Mouse (Mus musculus) megakaryocyte-erythroid progenitor cell, adult 5 weeks (primary cell): Measurements from ENCODE around the gene Klhl33. TPM values are rescaled to one million over a fixed set of nuclear protein-coding genes. Genes with fewer than 3 reads are reported as not detected.

Experiments used
- polyA plus RNA-seq: library from polyadenylated mRNA; stranded (reverse); fragments of >175 nt; gene quantifications from 2 replicates; pipeline ENCODE4 v1.2.3, GENCODE M21; 2012

Gene Klhl33
- polyA plus RNA-seq: 0.05 and 0.17 TPM in 2 replicates

GRCm38 (mm10) chr14:50897374-50897765 lies at the start of gene Klhl33:
TSS of gene Klhl33 (minus strand) at chr14:50897507.

DNA sequence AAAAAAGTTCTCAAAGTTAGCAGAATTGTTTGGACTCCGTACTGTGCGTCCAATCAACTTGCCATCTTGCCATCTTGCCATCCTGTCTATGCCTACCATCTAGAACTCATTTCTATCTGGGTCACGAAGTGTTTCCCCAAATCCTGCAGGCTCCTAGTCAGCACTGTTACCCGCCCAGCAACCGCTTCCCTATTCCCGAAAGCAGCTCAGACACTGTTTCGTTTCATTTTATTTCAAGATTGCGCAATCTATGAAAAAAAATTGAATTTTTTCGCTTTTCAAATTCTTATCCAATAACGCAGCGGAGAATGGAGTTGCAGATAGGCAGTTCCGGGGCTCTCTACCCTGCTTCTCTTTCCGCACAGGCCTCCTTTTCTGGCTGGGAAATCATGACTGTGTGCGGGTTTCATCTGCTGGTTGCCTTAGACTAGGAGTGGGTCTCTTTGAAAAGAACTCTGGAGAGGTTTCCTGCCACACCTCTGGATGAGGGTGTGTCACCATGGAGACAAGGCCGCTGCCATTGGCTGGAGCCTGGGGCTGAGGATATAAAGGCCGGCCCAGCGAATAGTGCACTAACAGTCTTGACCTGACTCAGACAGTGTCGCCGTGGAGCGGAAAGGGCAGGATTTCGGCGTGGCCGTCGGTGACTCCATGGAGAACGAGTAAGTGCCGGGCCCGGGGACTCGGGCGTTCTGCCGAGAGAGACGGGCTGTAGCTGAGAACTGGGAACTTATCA lies 46.8 kb upstream of the Klhl33 start, which contains the start of gene Gm49342:
TSS of gene Gm49342 (plus strand) at position 586 of the 736 bp plus-strand sequence.

DNA sequence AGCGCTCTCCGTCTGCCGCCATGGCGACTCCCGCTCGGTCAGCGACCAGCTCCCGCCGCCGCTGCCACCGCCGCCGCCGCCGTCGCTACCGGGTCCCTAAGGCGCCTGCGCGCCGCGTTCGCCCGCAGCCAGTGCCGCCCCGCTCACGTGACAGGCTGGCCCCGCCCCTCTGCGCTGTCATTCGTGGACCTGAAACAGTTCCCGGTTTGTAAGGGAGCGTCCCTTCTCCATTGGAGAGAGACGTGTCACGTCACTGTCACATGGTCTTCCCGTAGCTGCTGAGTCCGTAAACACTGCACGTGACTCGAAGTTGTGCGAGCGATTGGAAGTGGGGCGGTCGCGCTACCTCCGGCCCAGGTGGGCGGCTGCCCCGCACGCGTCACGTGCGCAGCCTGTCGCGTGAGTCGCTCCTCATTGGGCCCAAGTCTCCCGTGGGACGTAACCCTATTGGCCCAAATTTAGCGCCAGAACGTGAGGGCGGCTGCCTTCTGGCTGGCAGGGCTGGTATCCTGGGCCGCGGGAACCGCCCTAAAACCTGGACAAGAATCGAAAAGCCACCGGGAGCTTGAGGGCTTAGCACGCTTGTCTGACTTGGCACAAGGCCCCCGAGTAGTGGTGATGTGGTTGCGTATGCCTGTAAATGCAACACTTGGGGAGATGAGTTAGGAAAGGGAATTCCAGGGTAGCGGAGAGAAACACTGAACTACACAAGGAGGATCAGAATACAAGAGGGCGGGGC lies 33.6 kb upstream of the Klhl33 start, which contains the start of the genes Pip4p1 and Pnp:
TSS of gene Pip4p1 (minus strand) at position 103 of the 739 bp plus-strand sequence.
TSS of gene Pnp (plus strand) at position 329 of the 739 bp plus-strand sequence.

GRCm38 (mm10) chr14:50924281-50925064 lies 27.2 kb upstream of the Klhl33 start, which contains the start of the genes Osgep and Apex1:
TSS of gene Osgep (minus strand) at chr14:50924893.
TSS of gene Apex1 (plus strand) at chr14:50924968.

DNA sequence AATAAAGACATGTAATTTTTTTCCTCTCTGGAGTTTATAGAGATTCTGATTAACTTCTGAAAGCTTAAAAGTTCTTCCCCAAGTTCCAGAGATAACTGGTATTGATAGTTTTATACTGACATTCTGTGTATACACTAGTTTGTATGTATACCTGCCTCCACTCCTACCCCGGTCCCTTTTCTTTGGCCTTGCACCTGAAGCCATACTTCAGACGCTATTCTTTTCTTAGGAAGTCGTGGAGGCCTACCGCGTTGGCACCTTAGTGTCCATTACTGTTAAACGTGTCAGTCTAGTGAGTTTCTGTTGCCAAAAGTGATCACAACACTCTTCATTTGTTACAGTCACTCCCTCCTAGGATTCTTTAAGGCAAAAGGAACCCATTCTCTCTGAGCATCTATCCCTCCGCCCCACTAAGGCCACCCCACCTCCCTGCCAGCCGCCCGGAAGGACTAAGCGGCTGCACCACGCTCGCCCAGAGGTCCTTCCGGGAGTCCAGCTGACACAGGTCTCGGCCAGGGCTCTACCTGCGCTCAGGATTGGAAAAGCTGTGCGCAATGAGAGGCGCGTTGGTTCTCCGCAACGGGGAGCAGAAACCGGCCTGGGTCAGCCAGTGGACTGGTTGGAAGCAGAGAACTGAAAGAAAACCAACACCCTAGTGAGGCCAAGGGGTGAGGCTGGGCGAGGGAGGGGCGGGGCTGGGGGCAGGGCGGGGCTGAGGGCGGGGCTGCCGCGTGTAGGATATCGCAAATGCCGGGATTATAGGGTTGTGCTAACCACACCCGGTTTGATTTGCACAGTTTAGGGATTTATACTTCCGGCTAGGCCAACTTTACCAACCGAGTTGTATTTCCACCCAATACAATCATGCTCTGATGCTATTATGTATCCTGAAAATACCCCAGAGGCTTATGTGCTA lies 27.2 kb downstream of the Klhl33 start, which contains the start of gene Tep1:
TSS of gene Tep1 (minus strand) at position 672 of the 916 bp plus-strand sequence.

Other genes starting within 250 kb of the Klhl33 start
- not detected in 2 replicates for gene Olfr747, start 204.3 kb downstream of the Klhl33 start, polyA plus RNA-seq
- gene Olfr748, start 190.1 kb downstream of the Klhl33 start, polyA plus RNA-seq: not detected in 2 replicates
- not detected in 2 replicates for gene Olfr749, start 152.4 kb downstream of the Klhl33 start, polyA plus RNA-seq
- 16.2 and 18.6 TPM in 2 replicates for gene Ttc5, start 112.0 kb downstream of the Klhl33 start, polyA plus RNA-seq
- gene Ccnb1ip1, start 89.8 kb downstream of the Klhl33 start, polyA plus RNA-seq: not detected in 2 replicates
- 5.3 and 6.5 TPM in 2 replicates for gene Parp2, start 89.7 kb downstream of the Klhl33 start, polyA plus RNA-seq
- gene Tep1, start 26.9 kb downstream of the Klhl33 start, polyA plus RNA-seq: 4.2 and 6.3 TPM in 2 replicates
- 62.9 and 65.3 TPM in 2 replicates for gene Osgep, start 27.4 kb upstream of the Klhl33 start, polyA plus RNA-seq
- gene Apex1, start 27.5 kb upstream of the Klhl33 start, polyA plus RNA-seq: 152 and 183 TPM in 2 replicates
- 97.7 and 140 TPM in 2 replicates for gene Pip4p1, start 33.3 kb upstream of the Klhl33 start, polyA plus RNA-seq
- gene Pnp, start 33.6 kb upstream of the Klhl33 start, polyA plus RNA-seq: 4.1 and 6.2 TPM in 2 replicates
- 3.0 and 6.9 TPM in 2 replicates for gene Gm49342, start 47.0 kb upstream of the Klhl33 start, polyA plus RNA-seq
- gene Pnp2, start 58.5 kb upstream of the Klhl33 start, polyA plus RNA-seq: 0.09 and 0.71 TPM in 2 replicates
- 0.11 TPM in 1 of 2 replicates, not detected in the other for gene Rnase10, start 110.2 kb upstream of the Klhl33 start, polyA plus RNA-seq
- gene Rnase9, start 144.4 kb upstream of the Klhl33 start, polyA plus RNA-seq: not detected in 2 replicates
- not detected in 2 replicates for gene Rnase11, start 152.7 kb upstream of the Klhl33 start, polyA plus RNA-seq
- gene Rnase12, start 160.2 kb upstream of the Klhl33 start, polyA plus RNA-seq: 0.18 TPM in 1 of 2 replicates, not detected in the other
- gene Olfr750, start 176.9 kb upstream of the Klhl33 start, polyA plus RNA-seq: not detected in 2 replicates
- 0.25 and 0.35 TPM in 2 replicates for gene Rnase4, start 193.6 kb upstream of the Klhl33 start, polyA plus RNA-seq
- gene Ang, start 193.6 kb upstream of the Klhl33 start, polyA plus RNA-seq: 0.15 TPM in 1 of 2 replicates, not detected in the other
- not detected in 2 replicates for gene Eddm3b, start 216.9 kb upstream of the Klhl33 start, polyA plus RNA-seq
- gene Rnase6, start 226.4 kb upstream of the Klhl33 start, polyA plus RNA-seq: 1.7 TPM in 2 replicates
- not detected in 2 replicates for gene Rnase1, start 249.3 kb upstream of the Klhl33 start, polyA plus RNA-seq